Mouse (Mus musculus): Measurements from ENCODE around the gene 9130409I23Rik. TPM values are rescaled to one million over a fixed set of nuclear protein-coding genes. Genes with fewer than 3 reads are reported as not detected.

The 9130409I23Rik gene
- total RNA-seq (2021) = not detected
- long read RNA-seq, experiment 1 = 0 reads
- long read RNA-seq, experiment 2 = 0 reads

DNA sequence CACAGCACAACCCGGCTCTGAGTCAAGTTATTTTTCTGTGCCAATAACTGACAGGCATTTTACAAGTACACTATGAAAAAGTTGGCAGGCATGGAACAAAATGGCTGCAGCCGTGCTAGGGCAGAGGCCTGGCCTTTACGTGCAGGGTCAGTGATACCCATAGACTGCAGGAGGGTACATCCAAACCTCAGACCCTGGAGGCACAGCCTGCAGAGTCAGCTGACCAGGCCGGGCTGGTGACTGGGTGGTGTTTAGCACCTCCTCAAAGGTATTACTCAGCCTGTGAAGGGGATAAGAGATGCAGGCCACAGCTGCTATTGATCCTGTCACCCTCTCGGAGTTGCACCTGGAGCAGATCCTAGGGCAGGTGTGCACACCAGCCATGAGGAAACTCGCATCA, at the start of gene 9130409I23Rik:
9130409I23Rik (plus strand) TSS at position 301 of the 400 bp plus-strand sequence.
- no peak for DNase-seq

GRCm38 (mm10) chr1:181001621-181002020, 49.4 kb upstream of the 9130409I23Rik start:
- no peak for DNase-seq

DNA sequence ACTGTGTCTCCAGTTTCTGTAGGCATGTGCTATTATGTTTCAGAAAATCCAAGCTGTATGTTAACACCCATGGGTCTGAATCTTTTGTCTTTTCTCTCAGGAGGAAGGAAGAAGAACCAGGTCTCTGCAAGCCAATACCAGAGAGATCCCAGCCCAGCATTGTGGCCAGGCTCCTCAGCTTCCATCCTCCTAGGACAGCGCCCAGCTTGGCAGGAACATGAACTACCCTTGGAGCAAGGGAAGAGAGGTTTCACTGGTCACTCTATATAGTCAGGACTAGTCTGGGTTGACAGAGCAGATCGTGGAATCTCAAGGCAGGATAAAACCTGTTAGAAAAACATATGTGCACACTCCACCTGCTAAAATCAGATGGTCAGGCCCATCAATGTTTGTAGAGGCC, 47.2 kb upstream of the 9130409I23Rik start:
- no peak for DNase-seq

- no peak for DNase-seq
Measured at GRCm38 (mm10) chr1:181005331-181005730, 45.7 kb upstream of the 9130409I23Rik start.

- DNase-seq = no peak
Measured at GRCm38 (mm10) chr1:181007831-181008230, 43.2 kb upstream of the 9130409I23Rik start.

- peak; percentile 68 to 72 for DNase-seq
Measured at GRCm38 (mm10) chr1:181008266-181008665, 42.8 kb upstream of the 9130409I23Rik start.

DNA sequence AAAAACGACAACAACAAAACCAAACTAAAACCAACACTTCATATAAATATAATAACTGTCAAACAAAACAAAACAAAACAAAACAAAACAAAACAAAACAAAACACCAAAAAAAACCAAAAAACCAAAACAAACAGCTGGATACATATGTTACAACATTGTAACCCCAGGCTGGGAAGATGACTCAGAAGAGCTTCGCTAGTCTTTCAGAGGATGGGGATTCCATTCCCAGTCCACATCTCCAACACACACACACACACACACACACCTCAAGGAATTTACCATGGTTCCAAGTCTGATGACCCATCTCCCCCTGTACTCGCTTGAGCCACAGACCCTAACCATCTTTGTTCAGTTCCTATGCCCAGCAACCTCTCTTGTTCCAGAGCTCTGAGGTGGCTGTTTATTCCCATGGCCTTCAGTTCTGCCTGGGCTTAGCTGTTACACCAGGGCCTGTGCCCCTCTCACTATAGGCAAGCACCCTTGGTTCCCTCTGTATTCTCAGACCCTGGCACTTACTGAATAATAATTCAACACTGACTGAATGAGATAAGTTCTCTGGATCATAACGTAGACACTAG, 41.9 kb upstream of the 9130409I23Rik start:
- DNase-seq = no peak

- DNase-seq = peak; percentile 85 to 90
Measured at GRCm38 (mm10) chr1:181009754-181010153, 41.3 kb upstream of the 9130409I23Rik start.

DNA sequence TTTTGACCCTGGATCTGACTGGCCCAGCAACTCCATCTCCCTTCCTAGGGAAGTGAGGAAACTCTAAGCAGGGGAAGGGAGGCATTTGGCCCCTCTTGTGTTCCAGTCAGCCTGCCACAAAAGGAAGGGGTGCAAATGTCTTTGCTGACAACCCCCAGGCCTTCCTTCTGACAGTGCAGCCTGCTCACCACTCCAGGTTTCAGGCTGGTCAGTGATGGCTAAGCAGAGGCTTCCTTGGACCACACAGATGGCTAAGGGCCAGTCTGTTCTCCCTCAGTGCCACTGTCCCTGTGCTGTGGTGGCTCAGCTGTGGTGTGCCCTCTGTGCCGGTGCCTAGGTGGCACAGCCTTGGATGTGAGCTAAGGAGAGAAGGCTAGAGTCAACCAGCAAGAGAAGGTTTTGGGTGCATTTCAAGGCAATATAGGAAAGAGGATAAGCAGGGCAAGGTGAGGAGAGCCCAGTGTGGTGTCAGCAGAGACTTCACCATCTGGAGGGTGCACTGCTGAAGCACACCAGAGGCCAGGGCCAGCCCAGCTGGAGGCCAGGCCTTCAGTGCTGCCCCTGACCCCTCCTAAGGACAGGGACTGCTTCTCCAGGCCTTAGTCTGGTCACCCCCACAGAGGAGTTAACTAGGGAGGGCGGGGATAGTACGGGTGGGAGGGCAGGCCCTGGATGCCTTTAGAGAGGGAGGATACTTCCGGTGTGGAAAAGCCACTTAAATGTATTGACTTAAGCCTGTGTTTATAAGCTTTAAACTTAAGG, 40.7 kb upstream of the 9130409I23Rik start:
- DNase-seq = no peak

- DNase-seq = no peak
Measured at GRCm38 (mm10) chr1:181011601-181012000, 39.4 kb upstream of the 9130409I23Rik start.

DNA sequence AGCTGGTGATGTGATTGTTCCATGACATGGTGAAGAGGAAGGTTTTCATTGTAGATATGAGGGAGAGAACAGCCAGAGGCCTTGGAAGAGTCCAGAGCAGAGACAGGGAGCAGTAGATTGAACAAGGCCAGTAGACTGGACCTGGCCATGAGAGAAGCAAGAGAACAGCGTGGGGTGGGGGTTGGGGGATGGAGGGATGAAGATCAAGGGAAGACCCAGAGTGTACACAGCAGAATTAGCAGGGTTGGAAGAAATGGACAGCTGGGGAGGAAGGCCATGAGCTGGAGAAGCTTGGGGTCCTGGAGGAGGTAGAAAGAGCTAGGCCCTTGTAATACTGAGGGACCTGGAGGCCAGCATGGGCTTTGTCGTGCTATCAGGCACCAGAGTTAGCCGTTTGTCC, 38.6 kb upstream of the 9130409I23Rik start:
- DNase-seq = no peak

DNA sequence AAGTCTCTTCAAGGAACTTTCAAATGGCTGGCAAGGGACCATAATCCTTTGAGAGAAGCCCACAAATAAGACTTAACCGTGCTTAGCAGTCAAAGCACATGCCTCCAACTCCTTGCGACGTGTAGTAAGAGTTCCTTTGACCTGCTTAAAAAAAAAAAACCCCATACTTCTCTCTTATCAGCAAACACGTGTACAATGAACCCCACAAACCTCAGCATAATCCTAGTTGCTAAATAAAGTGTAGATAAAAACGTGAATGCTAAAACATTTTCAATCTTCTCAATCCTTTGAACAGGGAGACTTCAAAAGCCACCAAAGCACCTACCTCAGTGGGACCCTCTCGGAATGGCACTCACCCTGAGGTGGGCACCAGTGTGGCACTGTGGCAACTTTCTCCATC, 37.6 kb upstream of the 9130409I23Rik start:
- DNase-seq = no peak

- peak; percentile 86 to 87 for DNase-seq
Measured at GRCm38 (mm10) chr1:181014731-181015500, 36.1 kb upstream of the 9130409I23Rik start.

- DNase-seq = peak; percentile 93 to 94
Measured at GRCm38 (mm10) chr1:181015558-181015957, 35.5 kb upstream of the 9130409I23Rik start.

DNA sequence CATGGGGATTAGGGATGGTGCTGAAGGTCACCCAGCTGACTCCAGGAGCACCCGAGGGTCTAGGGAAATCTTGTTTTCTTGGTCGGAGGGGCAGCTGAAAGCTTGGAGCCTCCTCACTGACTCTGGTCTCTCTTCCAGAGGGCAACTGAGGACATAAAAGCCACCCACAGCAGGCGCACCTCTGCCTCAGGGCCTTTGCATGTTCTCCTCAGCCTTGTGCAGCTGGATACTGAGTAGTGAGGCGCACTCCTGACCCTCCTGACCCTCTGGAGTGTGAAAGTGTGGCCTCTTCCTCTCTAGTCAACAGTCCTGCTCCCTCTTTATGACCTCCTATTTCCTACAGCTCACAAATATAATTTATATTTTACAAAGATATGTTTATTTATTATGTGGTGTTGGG, 35.0 kb upstream of the 9130409I23Rik start:
- DNase-seq = peak in 1 of 2 experiments; percentile 20

DNA sequence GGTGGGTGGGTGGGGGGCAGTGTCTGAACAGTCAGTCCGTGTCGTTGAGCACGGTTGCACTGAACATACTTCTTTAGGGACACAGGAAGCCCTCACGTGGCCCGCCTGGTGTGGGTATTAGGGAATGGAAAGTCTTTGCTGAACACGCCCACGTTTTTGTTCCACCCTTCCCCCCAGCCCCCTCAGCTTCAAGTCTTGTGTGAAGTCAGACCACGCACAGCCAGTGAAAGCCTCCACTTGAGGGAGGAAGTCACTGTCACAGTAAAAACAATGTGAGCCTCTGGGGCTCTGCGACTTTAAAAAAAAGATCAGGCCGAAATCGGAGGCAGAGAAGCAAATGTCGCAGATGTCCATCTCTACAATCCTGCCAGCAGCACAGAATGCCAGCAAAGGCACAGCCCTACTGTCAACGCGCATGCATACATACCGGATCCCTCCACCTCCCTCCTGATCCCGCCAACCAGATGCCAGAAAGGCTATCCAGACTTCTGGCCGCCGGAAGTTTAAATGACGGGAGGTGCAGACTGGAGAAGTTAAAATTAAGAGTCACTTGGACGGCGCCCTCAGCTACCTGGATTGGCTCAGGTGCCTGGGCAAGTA, 34.4 kb upstream of the 9130409I23Rik start:
- peak; percentile 90 to 92 for DNase-seq

DNA sequence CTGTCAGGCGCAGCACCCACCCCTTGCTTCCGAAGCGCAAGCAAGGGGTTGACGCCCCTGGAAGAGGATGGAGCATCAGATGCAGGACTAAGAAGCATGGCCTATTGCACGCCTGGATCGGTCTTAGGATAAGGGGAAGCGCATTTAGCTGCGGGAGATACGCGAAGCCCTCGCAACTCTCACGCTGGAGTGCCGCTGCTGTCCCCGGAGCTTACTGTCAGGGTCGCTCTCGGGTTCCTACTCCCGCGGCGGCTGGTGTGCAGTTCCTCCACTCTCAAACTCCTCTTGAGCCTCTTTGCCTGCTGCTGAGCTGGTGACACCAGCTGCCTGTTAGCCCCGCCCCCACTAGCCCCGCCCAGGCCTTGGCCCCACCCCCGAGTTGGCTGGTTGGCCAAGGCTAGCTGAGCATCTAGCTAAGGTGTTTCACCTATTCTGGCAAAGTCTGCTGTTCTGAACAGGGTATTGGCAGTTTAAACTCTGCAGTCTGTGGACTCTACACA, 33.8 kb upstream of the 9130409I23Rik start:
- DNase-seq = peak; percentile 85 to 90

DNA sequence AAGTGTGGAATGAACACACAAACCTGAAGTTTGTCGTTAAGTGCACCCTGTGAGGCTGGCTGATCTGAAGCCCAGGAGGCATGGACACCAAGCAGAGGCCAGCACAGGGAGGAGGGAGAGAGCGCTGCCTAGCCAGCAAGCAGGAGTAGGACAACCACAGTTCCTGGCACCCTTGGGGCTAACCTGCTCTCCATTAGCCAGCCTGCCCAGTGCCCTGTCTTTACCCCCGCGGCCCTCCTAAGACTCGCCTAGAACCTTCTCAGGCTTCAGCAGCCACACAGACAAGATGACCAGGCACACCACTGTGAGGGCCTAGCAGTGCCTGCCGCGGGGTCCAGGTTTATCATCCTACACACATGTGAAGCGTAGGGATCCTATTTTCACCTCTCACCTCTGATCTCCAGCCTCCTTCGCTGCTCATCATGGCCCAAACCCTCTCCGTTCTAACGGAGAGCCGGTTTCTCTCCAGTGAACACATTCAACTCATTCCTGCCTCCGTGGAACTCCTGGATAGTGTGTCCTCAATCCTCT, 33.1 kb upstream of the 9130409I23Rik start:
- no peak for DNase-seq

- DNase-seq = no peak
Measured at GRCm38 (mm10) chr1:181020756-181021487, 30.1 kb upstream of the 9130409I23Rik start, which contains the start of gene Ephx1. Gene Ephx1, minus strand, starts transcription at chr1:181020904.

DNA sequence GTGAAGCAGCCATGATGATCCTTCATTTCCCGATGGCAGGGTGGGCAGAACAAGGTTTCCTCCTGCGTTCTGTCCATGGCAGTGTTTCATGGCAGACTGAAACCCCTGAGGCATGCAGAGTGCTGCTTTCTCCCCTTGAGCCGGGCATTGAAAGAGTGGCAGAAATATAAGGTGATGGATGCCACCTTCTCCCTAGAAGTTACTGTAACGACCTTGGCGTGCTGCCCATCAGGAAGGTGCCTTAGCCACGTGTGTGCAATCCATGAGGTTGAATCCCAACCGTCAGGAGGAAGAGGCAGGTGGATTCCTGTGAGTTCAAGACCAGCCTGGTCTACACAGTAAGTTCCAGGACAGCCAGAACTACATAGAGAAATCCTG, 29.6 kb upstream of the 9130409I23Rik start:
- no peak for DNase-seq

DNA sequence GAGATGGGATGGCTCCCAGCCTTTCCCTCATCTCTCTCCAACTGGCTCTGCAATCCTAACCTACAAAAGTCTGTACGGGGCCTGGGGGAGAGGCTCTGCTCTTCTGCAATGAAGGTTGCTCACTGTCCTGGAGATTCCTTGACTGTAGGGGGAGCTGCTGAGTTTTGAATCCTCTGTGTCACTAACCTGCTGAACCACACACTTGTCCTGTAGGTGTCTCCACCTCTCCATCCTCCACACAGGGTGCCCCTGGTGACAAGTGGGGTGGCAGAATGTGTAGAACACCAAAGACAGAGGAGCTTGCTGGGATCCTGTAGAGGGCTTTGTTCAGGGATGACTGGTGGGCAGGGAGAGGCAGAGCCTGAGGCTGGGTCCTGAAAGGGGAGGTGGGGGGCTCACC, 28.8 kb upstream of the 9130409I23Rik start:
- DNase-seq = peak; percentile 72 to 79

All from heart, adult 18-20 months (tissue).